Mouse (Mus musculus): ENCODE data around the gene Nckap5. TPM values are rescaled to one million over a fixed set of nuclear protein-coding genes. Genes with fewer than 3 reads are reported as not detected.

The Nckap5 gene
- polyA plus RNA-seq, 1 experiment, result not detected

DNA sequence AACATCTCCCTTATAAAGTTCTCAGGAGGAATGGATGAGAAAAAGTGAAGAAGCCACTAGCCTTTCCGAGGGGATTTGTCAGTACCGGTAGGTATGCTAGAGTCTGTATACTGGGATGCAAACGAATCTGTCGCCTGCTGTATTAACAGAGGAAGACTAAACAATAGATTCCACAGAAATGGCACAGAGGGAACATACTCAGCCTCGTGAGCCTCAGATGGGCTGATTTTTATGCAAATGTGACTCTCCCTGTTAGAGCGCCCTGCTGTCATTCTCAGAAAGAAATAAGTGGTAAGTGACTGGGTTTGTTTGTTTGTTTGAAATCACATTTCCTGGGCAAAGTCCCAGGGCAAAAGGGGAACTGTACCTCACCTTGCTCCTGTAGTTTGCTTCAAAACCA is 858.7 kb downstream of the Nckap5 start:
- Histone ChIP-seq H3K4me1 (ENCODE audit: control insufficient read depth, insufficient read depth, low read length) (no peaks in the 10 kb centered on the region), H3K27ac (ENCODE audit: control insufficient read depth, insufficient read depth, low read depth, low read length, poor library complexity) (no peak overlapping the region), H3K4me3 (replicated peaks; ENCODE audit: control insufficient read depth, low read depth, low read length) (no peak overlapping the region)
- TF ChIP-seq POLR2A (IDR thresholded peaks at IDR 0.05; ENCODE audit: borderline replicate concordance, control insufficient read depth, low read depth, low read length), result no peak
- WGBS, result 70% methylated on average over 6 of the region's 6 CpGs

DNA sequence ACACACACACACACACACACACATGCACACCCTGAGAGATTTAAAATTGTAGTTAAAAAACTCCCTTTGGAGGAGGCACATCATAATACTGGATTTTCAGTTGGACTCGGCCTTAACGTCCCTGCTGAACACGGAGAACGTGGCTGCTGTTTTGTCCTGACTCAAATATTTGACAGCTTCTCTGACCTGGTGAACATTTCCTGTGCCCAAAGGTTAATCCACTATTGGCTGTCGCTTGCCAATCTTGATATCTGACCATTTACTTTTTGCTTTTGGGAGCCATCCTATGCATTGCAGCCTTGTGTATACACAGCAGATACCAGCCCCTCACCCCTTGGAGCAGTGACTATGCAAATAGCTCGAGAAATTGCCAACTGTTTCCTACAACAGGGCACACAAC is 862.9 kb downstream of the Nckap5 start:
- Histone ChIP-seq H3K4me1 (ENCODE audit: control insufficient read depth, insufficient read depth, low read length) (no peaks in the 10 kb centered on the region), H3K27ac (ENCODE audit: control insufficient read depth, insufficient read depth, low read depth, low read length, poor library complexity) (no peak overlapping the region), H3K4me3 (replicated peaks; ENCODE audit: control insufficient read depth, low read depth, low read length) (no peak overlapping the region)
- WGBS, result 74% methylated on average over 6 of the region's 6 CpGs
- TF ChIP-seq CTCF (IDR thresholded peaks at IDR 0.05; ENCODE audit: control insufficient read depth, insufficient read depth, low read length) (no peak), POLR2A (IDR thresholded peaks at IDR 0.05; ENCODE audit: borderline replicate concordance, control insufficient read depth, low read depth, low read length) (no peak)

DNA sequence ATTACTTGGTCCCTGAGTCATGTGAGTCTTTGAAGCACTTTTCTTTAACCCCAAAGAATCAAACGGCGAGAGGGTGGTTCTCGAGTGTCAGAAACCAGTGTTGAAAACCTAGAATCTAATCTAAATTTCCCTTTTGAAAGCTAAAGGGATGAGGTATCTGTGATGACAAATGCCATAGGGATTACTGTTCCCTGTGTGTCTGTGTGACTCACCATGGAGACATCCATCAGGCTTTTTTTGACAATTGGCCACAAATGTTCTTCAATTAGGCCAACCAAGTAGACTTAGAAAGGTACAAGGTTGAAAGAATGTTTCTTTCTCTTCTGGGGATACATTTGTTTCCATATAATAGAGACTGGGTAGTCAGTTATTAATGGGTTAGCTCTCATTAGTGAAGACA is 879.6 kb downstream of the Nckap5 start:
- no peaks in the 10 kb centered on the region for H3K4me1 ChIP-seq (ENCODE audit: control insufficient read depth, insufficient read depth, low read length)
- H3K4me3 ChIP-seq (replicated peaks; ENCODE audit: control insufficient read depth, low read depth, low read length), result no peak overlapping the region
- TF ChIP-seq POLR2A (IDR thresholded peaks at IDR 0.05; ENCODE audit: borderline replicate concordance, control insufficient read depth, low read depth, low read length), result no peak
- no peak for TF ChIP-seq CTCF (IDR thresholded peaks at IDR 0.05; ENCODE audit: control insufficient read depth, insufficient read depth, low read length)
- WGBS, result 78% methylated on average over 3 of the region's 3 CpGs
- no peak overlapping the region for H3K27ac ChIP-seq (ENCODE audit: control insufficient read depth, insufficient read depth, low read depth, low read length, poor library complexity)

DNA sequence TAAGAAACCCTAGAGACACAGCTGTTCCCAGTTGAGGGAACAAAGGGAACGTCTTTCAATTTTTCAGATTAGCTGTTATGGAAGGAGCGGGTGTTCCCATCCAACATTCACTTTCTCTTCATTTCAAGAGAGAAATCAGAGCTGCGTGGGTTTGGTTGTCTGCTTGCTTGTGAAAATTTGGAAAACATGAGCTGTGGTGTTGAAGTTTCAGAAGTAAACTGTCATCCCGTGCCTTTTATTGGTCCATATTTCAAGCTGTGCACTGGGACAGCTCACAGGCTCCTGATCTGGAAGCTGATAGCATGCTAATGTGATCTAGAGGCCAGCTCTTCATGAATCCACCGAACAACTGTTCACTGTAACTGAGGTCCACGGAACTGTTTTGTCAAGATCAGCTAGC is 881.5 kb downstream of the Nckap5 start:
- TF ChIP-seq CTCF (IDR thresholded peaks at IDR 0.05; ENCODE audit: control insufficient read depth, insufficient read depth, low read length), result no peak
- TF ChIP-seq POLR2A (IDR thresholded peaks at IDR 0.05; ENCODE audit: borderline replicate concordance, control insufficient read depth, low read depth, low read length), result no peak
- Histone ChIP-seq H3K27ac (ENCODE audit: control insufficient read depth, insufficient read depth, low read depth, low read length, poor library complexity) (no peak overlapping the region), H3K4me1 (ENCODE audit: control insufficient read depth, insufficient read depth, low read length) (no peaks in the 10 kb centered on the region), H3K4me3 (replicated peaks; ENCODE audit: control insufficient read depth, low read depth, low read length) (no peak overlapping the region)
- WGBS, result 76% methylated on average over 6 of the region's 6 CpGs

DNA sequence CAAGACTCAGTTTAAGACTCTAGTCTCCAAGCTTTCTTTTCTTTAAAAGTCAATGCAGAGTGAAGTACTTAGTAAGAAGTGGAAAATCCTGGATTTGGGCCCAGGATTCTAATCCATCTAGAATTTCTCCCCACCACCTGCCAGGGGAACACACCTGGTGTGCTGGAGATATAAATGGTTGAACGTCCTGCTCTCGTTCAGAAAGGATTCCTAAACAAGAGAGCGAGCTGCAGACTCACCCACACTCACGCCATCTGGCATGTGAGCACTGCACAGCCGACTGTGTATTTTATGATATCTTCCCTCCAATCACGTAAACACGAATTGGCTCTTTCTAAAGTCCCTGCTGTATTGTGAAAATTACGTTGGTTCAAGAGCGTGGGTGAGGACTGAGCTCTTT is 885.5 kb downstream of the Nckap5 start:
- 76% methylated on average over 9 of the region's 9 CpGs for WGBS
- no peak overlapping the region for H3K27ac ChIP-seq (ENCODE audit: control insufficient read depth, insufficient read depth, low read depth, low read length, poor library complexity)
- TF ChIP-seq CTCF (IDR thresholded peaks at IDR 0.05; ENCODE audit: control insufficient read depth, insufficient read depth, low read length) (no peak), POLR2A (IDR thresholded peaks at IDR 0.05; ENCODE audit: borderline replicate concordance, control insufficient read depth, low read depth, low read length) (no peak)
- H3K4me1 ChIP-seq (ENCODE audit: control insufficient read depth, insufficient read depth, low read length), result no peaks in the 10 kb centered on the region
- no peak overlapping the region for H3K4me3 ChIP-seq (replicated peaks; ENCODE audit: control insufficient read depth, low read depth, low read length)

DNA sequence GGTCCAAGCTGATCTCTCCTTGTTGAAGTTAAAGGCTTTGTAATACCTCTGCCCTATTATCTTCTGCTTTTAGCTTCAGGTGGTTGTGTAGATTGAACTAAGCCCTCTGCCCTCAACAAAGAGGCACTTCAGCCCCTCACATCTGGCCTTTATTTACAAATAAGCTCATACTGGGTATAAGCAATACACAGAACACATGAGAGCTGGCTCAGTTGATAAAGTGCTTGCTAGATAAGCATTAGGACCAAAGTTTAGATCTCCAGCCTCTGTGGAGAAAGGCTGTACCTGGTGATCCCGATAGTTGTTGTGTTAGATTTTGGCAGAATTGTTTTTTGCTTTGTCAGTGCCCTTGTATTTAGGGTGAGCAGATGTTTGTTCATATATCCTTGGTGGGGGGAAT is 887.3 kb downstream of the Nckap5 start:
- 71% methylated on average over 1 of the region's 1 CpGs for WGBS
- Histone ChIP-seq H3K4me3 (replicated peaks; ENCODE audit: control insufficient read depth, low read depth, low read length) (no peak overlapping the region), H3K4me1 (ENCODE audit: control insufficient read depth, insufficient read depth, low read length) (no peaks in the 10 kb centered on the region), H3K27ac (ENCODE audit: control insufficient read depth, insufficient read depth, low read depth, low read length, poor library complexity) (no peak overlapping the region)
- TF ChIP-seq POLR2A (IDR thresholded peaks at IDR 0.05; ENCODE audit: borderline replicate concordance, control insufficient read depth, low read depth, low read length) (no peak), CTCF (IDR thresholded peaks at IDR 0.05; ENCODE audit: control insufficient read depth, insufficient read depth, low read length) (no peak)

DNA sequence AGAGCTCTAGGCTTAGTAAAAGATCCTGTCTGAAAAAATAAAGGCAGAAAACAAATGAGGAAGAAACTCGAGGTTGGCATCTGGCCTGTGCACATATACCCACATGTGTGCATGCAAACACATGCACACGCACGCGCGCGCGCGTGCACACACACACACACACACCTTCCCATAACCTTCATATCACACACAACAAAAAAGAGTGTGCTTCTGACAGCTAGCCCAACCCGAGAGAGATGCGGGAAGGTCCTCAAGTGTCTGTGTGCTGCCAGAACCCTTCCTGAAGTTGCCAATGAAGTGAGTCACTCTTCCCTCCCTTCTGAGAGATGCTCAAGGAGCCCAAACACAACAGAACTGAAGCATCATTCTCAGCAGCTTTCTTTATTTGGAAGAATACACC is 905.1 kb downstream of the Nckap5 start:
- 92% methylated on average over 10 of the region's 10 CpGs for WGBS
- Histone ChIP-seq H3K4me1 (ENCODE audit: control insufficient read depth, insufficient read depth, low read length) (no peaks in the 10 kb centered on the region), H3K27ac (ENCODE audit: control insufficient read depth, insufficient read depth, low read depth, low read length, poor library complexity) (no peak overlapping the region), H3K4me3 (replicated peaks; ENCODE audit: control insufficient read depth, low read depth, low read length) (no peak overlapping the region)
- no peak for TF ChIP-seq CTCF (IDR thresholded peaks at IDR 0.05; ENCODE audit: control insufficient read depth, insufficient read depth, low read length)
- no peak for TF ChIP-seq POLR2A (IDR thresholded peaks at IDR 0.05; ENCODE audit: borderline replicate concordance, control insufficient read depth, low read depth, low read length)

DNA sequence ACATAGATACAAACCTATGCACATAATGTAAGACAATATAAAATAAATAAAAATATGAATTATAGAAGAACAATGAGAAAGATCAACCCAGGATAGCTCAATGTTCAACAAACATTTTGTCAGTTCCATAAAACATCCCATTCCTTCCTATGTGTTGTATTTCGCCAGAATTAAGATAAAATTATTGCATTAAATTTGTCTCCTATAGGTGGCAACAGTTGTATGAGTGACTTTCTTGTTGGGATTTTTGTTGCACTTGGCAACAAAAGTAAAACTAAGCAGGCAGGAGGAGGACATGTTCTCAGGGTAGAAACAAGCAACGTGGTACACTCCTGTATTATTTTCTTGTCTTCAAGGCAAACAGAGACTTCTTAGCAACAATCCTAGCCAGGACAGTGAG is 907.5 kb downstream of the Nckap5 start:
- Histone ChIP-seq H3K4me3 (replicated peaks; ENCODE audit: control insufficient read depth, low read depth, low read length) (no peak overlapping the region), H3K4me1 (ENCODE audit: control insufficient read depth, insufficient read depth, low read length) (no peaks in the 10 kb centered on the region), H3K27ac (ENCODE audit: control insufficient read depth, insufficient read depth, low read depth, low read length, poor library complexity) (no peak overlapping the region)
- WGBS, result 64% methylated on average over 2 of the region's 2 CpGs
- TF ChIP-seq CTCF (IDR thresholded peaks at IDR 0.05; ENCODE audit: control insufficient read depth, insufficient read depth, low read length), result no peak
- TF ChIP-seq POLR2A (IDR thresholded peaks at IDR 0.05; ENCODE audit: borderline replicate concordance, control insufficient read depth, low read depth, low read length), result no peak

DNA sequence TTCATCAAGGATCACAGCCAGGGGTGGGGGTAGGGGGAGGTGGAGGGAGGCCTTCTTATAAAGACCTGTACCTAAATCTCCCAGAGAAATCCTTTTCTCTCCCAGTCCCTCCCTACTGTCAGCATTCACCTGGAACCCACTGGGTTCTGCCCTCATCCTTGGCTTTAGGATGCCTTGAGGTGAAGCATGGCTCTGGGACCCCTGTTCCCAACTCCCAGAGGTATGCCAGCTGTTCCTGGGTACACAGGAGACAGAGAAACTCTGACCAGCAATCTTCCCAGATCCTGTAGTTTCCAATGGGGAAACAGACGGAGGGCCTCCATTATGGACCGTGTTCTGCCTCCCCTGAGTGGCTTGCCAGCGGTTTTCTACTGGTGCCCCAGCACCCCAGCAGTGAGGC is 909.9 kb downstream of the Nckap5 start:
- WGBS, result 71% methylated on average over 3 of the region's 3 CpGs
- Histone ChIP-seq H3K4me1 (ENCODE audit: control insufficient read depth, insufficient read depth, low read length) (no peaks in the 10 kb centered on the region), H3K27ac (ENCODE audit: control insufficient read depth, insufficient read depth, low read depth, low read length, poor library complexity) (no peak overlapping the region), H3K4me3 (replicated peaks; ENCODE audit: control insufficient read depth, low read depth, low read length) (no peak overlapping the region)
- TF ChIP-seq CTCF (IDR thresholded peaks at IDR 0.05; ENCODE audit: control insufficient read depth, insufficient read depth, low read length) (no peak), POLR2A (IDR thresholded peaks at IDR 0.05; ENCODE audit: borderline replicate concordance, control insufficient read depth, low read depth, low read length) (no peak)
